Mouse (Mus musculus) heart, adult 2 months (tissue): Measurements from ENCODE around the gene Ankmy1. TPM values are rescaled to one million over a fixed set of nuclear protein-coding genes. Genes with fewer than 3 reads are reported as not detected.

Source experiments
- DNase-seq, 2 experiments: peaks; one replicate each; pipeline ENCODE4 v3.0.0; 2021
- H3K27ac ChIP-seq: fragments of 200-600 bp; 2 replicates; pipeline ENCODE4 v1.8.1; 2022
- H3K27me3 ChIP-seq: fragments of 200-500 bp; 2 replicates; pipeline ENCODE4 v1.6.1; 2012; ENCODE audit warnings: mild to moderate bottlenecking, low read length, inconsistent platforms, mixed read lengths; ENCODE audit not compliant: control insufficient read depth, insufficient read depth
- H3K36me3 ChIP-seq: fragments of 200-500 bp; 2 replicates; pipeline ENCODE4 v1.6.1; 2012; ENCODE audit warnings: low read length, inconsistent platforms; ENCODE audit not compliant: control insufficient read depth, insufficient read depth
- H3K4me1 ChIP-seq: fragments of 200-500 bp; 2 replicates; pipeline ENCODE4 v1.6.1; 2011; ENCODE audit warnings: low read length; ENCODE audit not compliant: control insufficient read depth, insufficient read depth
- H3K4me3 ChIP-seq: fragments of 200-600 bp; 2 replicates; pipeline ENCODE4 v1.8.1; 2022
- H3K79me2 ChIP-seq: fragments of 200-500 bp; replicated peaks from 2 replicates; pipeline ENCODE4 v1.6.1; 2012; ENCODE audit warnings: mild to moderate bottlenecking, inconsistent platforms, low read length, moderate library complexity, mixed read lengths; ENCODE audit not compliant: control insufficient read depth, insufficient read depth
- H3K9ac ChIP-seq: fragments of 200-500 bp; 2 replicates; pipeline ENCODE4 v1.6.1; 2012; ENCODE audit warnings: low read depth, mild to moderate bottlenecking, control low read depth, inconsistent platforms, low read length, mixed read lengths
- CTCF ChIP-seq: fragments of 200-600 bp; IDR thresholded peaks from 2 replicates; pipeline ENCODE4 v1.8.1; 2022; ENCODE audit warnings: antibody characterized with exemption, mild to moderate bottlenecking, moderate library complexity
- EP300 ChIP-seq: fragments of 200-500 bp; IDR thresholded peaks from 2 replicates; pipeline ENCODE4 v1.6.1; 2011; ENCODE audit warnings: low read depth, low read length, control low read depth; ENCODE audit not compliant: insufficient read depth
- POLR2A ChIP-seq: fragments of 200-500 bp; IDR thresholded peaks from 2 replicates; pipeline ENCODE4 v1.6.1; 2011; ENCODE audit warnings: mild to moderate bottlenecking, low read depth, low read length, control low read depth; ENCODE audit not compliant: insufficient read depth
- WGBS: fragments of 180-500 bp; shearing (Covaris S2); methylation state at CpG from one replicate; pipeline ENCODE4 v1.1.7; 2018; 5-methylcytosine and 5-hydroxymethylcytosine counted together
- intact Hi-C: fragments of 180-260 bp; cut with DNase I; formaldehyde crosslinking; loops from one replicate; pipeline ENCODE4 v1.15.1; 2025
- polyA plus RNA-seq: library from polyadenylated mRNA; depleted of rRNA; stranded (reverse); fragments of >200 nt; gene quantifications from 2 replicates; pipeline ENCODE4 v1.2.3, GENCODE M21; 2012
- total RNA-seq, 2 experiments: library from RNA; stranded (reverse); gene quantifications; 2 replicates each; pipeline ENCODE4 v1.2.3; 2021

Gene Ankmy1
- total and polyA plus RNA-seq, 3 experiments, result 0.09 to 0.21 TPM; not detected in 1

DNA sequence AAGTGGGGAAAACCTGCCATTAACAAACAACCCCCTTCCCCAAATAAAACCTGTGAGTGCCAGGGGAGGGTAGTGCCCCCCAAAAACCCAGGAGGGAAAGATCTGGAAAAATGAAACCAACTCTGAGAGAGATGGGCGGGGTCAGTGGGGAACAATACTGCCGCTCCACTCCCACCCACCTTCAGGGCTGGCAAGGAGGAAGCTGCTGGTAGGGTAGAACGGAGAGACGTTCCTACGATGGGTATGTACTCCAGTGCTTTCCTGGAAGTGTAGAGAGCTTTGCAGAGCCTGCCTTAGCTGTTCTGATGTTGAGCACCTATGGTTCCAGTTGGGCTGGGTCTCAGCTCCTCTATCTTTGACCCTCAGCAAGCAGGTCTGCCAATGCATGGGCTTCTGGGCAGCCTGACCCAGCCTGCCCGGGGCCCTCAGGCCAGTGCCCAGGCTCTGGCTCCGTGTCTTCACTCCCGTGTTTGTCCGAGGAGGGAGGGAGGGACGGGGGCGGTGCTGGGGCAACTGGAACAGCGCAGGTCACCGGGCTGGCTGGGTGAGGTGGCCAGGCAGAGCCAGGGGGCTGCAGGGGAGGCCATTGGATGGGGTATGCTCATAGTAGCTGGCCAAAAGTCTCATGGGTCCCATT lies 52.6 kb downstream of the Ankmy1 start:
- H3K79me2 ChIP-seq, result no peaks in the 10 kb centered on the region
- peak in 1 of 2 experiments; percentile 29 for DNase-seq
- TF ChIP-seq EP300 (no peak), POLR2A (no peak)
- H3K36me3 ChIP-seq, result no peaks in the 10 kb centered on the region
- no peak overlapping the region for H3K4me3 ChIP-seq
- intact Hi-C loops, result no loop called here
- H3K27me3 ChIP-seq, result no peaks in the 10 kb centered on the region; the same call in 1 of the 2 replicates
- WGBS, result 38% methylated on average over 13 of the region's 13 CpGs
- H3K4me1 ChIP-seq, result peaks cover 10% of the 10 kb centered on the region; the same call in 1 of the 2 replicates
- no peak overlapping the region for H3K27ac ChIP-seq
- no peak overlapping the region for H3K9ac ChIP-seq

DNA sequence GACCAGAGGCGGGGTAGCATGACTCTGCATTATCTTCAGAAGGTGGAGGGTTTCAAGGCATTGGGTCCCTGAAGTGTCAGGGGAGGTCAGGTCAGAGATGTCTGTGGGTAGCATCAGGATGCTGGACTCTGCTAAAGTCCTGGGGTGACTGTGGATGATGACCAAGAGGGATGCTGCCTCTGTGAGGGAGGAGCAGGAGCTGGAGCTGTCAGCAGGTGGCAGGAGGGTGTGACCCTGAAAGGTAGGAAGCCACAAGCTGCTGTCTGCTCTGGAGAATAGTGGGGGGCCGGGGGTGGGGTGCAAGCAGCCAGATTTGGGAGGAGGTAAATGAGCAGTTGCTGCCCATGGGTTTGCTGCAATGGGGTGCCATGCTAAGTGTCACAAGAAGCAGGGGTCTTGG lies 53.2 kb downstream of the Ankmy1 start:
- no peaks in the 10 kb centered on the region for H3K79me2 ChIP-seq
- peaks cover 10% of the 10 kb centered on the region; the same call in 1 of the 2 replicates for H3K4me1 ChIP-seq
- H3K9ac ChIP-seq, result no peak overlapping the region
- DNase-seq, result no peak
- no peak overlapping the region for H3K4me3 ChIP-seq
- no peaks in the 10 kb centered on the region for H3K36me3 ChIP-seq
- intact Hi-C loops, result no loop called here
- WGBS, result 50% methylated on average over 2 of the region's 2 CpGs
- H3K27ac ChIP-seq, result no peak overlapping the region
- no peaks in the 10 kb centered on the region; the same call in 1 of the 2 replicates for H3K27me3 ChIP-seq
- TF ChIP-seq CTCF (peak; percentile 12; the same call in 1 of the 2 replicates), POLR2A (no peak), EP300 (no peak)

DNA sequence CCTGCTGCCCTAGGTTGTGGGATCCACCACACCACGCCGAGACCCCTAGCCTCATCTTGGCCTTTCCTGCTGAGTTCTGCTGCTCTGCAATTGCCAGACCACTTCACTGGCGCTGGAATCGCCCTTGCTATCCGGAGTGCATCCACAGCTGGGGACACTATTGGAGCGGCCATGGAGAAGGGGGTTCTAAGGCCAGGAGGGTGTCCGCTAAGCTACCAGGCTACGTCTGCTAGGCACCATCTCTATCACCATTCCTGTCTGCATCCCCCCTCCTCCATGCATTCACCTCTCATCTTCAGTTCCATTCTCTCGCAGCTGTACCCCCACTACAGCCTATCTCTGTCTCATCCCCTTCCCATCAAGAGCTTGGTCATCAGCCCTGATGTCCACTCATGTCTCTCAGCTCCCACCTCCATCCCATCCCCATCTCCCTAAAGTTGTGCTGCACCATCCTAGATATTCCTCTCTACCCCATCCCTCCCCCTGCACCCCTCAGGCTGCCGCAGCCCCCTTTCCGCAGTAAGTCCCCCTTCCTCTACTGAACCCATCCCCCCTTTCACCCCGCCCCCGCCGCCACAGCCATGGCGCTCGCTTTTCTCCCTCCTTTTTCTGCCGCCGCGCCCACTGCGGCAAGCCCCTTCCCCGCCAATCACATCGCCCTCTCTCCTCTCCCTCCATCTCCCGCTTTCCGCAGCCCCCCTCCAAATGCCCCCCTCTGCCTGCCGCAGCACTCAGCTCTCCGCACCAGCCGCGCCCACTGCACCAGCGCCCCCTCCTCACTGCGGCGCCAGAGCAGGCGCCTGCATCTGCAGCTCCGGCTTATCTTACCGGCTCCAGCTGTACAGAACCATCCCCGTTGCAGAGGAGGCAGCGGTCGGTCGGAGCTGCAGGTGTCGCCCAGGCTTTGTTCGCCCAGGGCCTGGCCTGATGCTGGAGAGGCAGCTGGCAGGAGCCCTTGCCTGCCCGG lies 54.5 kb downstream of the Ankmy1 start:
- 16% methylated on average over 38 of the region's 41 CpGs for WGBS
- Histone ChIP-seq H3K79me2 (no peaks in the 10 kb centered on the region), H3K27ac (no peak overlapping the region), H3K36me3 (no peaks in the 10 kb centered on the region), H3K27me3 (no peaks in the 10 kb centered on the region; the same call in 1 of the 2 replicates), H3K4me3 (no peak overlapping the region), H3K4me1 (peaks cover 12% of the 10 kb centered on the region; the same call in 1 of the 2 replicates), H3K9ac (no peak overlapping the region)
- TF ChIP-seq POLR2A (no peak), CTCF (no peak), EP300 (no peak)
- intact Hi-C loops, result no loop called here
- DNase-seq, result no peak

DNA sequence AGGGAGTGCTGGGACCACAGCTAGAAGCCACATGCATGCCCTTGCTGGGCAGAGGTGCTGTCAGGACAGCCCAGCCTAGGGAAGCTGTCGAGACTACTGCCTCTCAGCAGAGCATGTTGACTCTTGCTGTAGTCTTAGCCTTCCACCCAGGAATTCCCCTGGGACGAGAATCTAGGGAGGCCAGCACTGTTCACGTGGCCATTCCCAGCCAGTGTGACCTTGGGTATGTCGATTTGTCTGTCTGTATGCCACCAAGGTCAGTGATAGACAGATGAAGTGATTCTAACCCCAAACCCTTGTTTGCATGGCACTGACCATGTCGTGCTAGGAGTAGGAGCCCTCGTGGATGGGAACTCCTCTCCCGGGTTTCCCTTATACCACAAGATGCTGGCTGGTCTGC lies 56.8 kb downstream of the Ankmy1 start:
- H3K27me3 ChIP-seq, result no peaks in the 10 kb centered on the region; the same call in 1 of the 2 replicates
- H3K4me1 ChIP-seq, result peaks cover 12% of the 10 kb centered on the region; the same call in 1 of the 2 replicates
- H3K36me3 ChIP-seq, result no peaks in the 10 kb centered on the region
- no peak overlapping the region for H3K9ac ChIP-seq
- H3K79me2 ChIP-seq, result no peaks in the 10 kb centered on the region
- no peak overlapping the region for H3K4me3 ChIP-seq
- WGBS, result 53% methylated on average over 7 of the region's 7 CpGs
- H3K27ac ChIP-seq, result no peak overlapping the region
- DNase-seq, result no peak
- intact Hi-C loops, result no loop called here
- TF ChIP-seq POLR2A (no peak), EP300 (no peak), CTCF (no peak)

DNA sequence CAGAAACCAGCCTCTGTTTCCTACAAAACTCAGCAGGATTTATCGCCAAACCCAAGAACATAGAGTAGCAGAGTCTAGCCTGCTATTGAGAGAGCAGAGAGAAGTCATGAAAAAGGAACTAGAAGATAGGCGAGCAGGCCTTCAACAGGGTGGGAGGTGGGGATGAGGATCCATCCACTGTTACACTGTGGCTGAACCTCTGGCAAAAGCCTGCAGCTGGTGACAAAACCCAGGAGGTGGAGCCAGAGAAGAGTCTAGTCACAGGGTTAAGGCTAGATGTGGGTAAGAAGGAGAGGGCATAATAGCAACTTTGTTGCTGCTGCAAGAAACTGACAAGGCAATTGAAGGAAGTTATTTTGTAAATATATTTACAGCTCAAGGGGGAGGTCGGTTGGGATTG lies 61.3 kb downstream of the Ankmy1 start:
- no peaks in the 10 kb centered on the region for H3K27me3 ChIP-seq
- H3K4me1 ChIP-seq, result peaks cover 12% of the 10 kb centered on the region; the same call in 1 of the 2 replicates
- no peak overlapping the region for H3K27ac ChIP-seq
- no peak for DNase-seq
- H3K36me3 ChIP-seq, result no peaks in the 10 kb centered on the region
- WGBS, result 63% methylated on average over 3 of the region's 3 CpGs
- H3K4me3 ChIP-seq, result no peak overlapping the region
- H3K79me2 ChIP-seq, result no peaks in the 10 kb centered on the region
- TF ChIP-seq CTCF, result no peak
- no peak for TF ChIP-seq EP300
- TF ChIP-seq POLR2A, result no peak
- no peak overlapping the region for H3K9ac ChIP-seq
- intact Hi-C loops, result no loop called here
